8 mouse cellular contexts compared by ENCODE assay signal in the genomic region with DNA sequence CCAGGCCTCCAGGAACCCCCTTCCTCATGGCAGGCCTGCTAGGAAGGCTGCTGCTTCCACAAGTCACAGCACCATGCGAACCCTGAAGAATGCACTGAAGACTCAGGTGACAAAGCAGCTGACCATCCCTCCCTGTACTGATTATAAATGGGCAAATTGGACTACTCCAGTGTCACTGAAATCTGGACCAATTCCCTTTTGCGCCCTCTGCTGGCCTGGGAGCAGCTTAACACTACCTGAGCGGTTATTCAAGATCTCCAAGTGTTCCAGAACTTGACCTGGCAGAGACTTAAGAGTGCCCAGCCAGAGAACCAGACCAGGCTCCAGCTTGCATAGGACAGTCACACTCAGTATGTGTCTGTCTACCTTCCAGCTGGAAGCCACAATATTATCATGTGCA. TPM values are rescaled to one million over a fixed set of nuclear protein-coding genes. Genes with fewer than 3 reads are reported as not detected.
A peak's percentile ranks its signal among the peaks of the same experiment; 100 is the strongest.
DNase-seq lines count a peak whose midpoint lies in the region; TF ChIP-seq lines count a peak whose summit lies in the region.
"Had no signal": no experiment of that assay in that cellular context is flagged by ENCODE, and none has a peak within 500 bp of the region (broad histone marks: within the 10 kb centered on the region; RNA-seq: fewer than 3 reads in every experiment).

No protein-coding gene starts in this region.

- in situ Hi-C loops in CH12.LX (cut with MboI; ENCODE audit: low pct_ligation_motif_present, low pct_unique_long_range_greater_than_20kb, low sequenced_read_pairs): no loop called here

- TF ChIP-seq EP300 in CH12.LX (IDR thresholded peaks at IDR 0.05; ENCODE audit: low read length): no peak

- no peak overlapping the region for H3K27ac ChIP-seq in CH12.LX (ENCODE audit: insufficient read depth, low read depth)
- no peak overlapping the region for H3K27ac ChIP-seq in spleen, adult 2 months (ENCODE audit: insufficient read depth, low read length)
- H3K27ac ChIP-seq: limb, embryonic 12.5 days had no signal

- no peaks in the 10 kb centered on the region for H3K27me3 ChIP-seq in CH12.LX (replicated peaks)
- no peaks in the 10 kb centered on the region for H3K27me3 ChIP-seq in spleen, adult 2 months (ENCODE audit: control insufficient read depth, insufficient read depth, low read length)
- H3K27me3 ChIP-seq: limb, embryonic 12.5 days had no signal

- H3K9ac ChIP-seq in CH12.LX (ENCODE audit: insufficient read depth, low read depth): no peak overlapping the region
- H3K9ac ChIP-seq: limb, embryonic 12.5 days had no signal

- dilution Hi-C loops in CH12.LX (cut with MboI; ENCODE audit: extremely low pct_ligation_motif_present, extremely low pct_unique_long_range_greater_than_20kb, low sequenced_read_pairs): no loop called here

- 39% methylated on average over 3 of the region's 3 CpGs for WGBS in spleen, adult 2 months

- peak; percentile 60 for TF ChIP-seq RAD21 in CH12.LX (IDR thresholded peaks at IDR 0.05; ENCODE audit: low read depth, low read length)

- no peak for TF ChIP-seq POLR2A in CH12.LX (IDR thresholded peaks at IDR 0.05; ENCODE audit: low read depth, low read length)
- TF ChIP-seq POLR2A in spleen, adult 2 months (IDR thresholded peaks at IDR 0.05; ENCODE audit: low read depth, low read length): no peak

- H3K9me3 ChIP-seq in CH12.LX (replicated peaks; ENCODE audit: low read length): no peaks in the 10 kb centered on the region
- H3K9me3 ChIP-seq: limb, embryonic 12.5 days had no signal

- H3K4me2 ChIP-seq in CH12.LX (ENCODE audit: insufficient read depth, low read depth, poor library complexity, severe bottlenecking): no peak overlapping the region
- H3K4me2 ChIP-seq: limb, embryonic 12.5 days had no signal

- H3K79me2 ChIP-seq in CH12.LX (replicated peaks; ENCODE audit: control insufficient read depth, extremely low read depth, insufficient read depth, poor library complexity, severe bottlenecking): no peaks in the 10 kb centered on the region

- peaks cover 48 to 69% of the 10 kb centered on the region in 2 experiments for H3K36me3 ChIP-seq in CH12.LX (replicated peaks in 1 of 2; ENCODE audit: control insufficient read depth in 1 of 2, insufficient read depth in 1 of 2, low read length in 1 of 2)
- H3K36me3 ChIP-seq in spleen, adult 2 months (ENCODE audit: control insufficient read depth, insufficient read depth, low read length): peaks cover 28% of the 10 kb centered on the region

- peaks cover 0 to 8% of the 10 kb centered on the region in 2 experiments; a peak in 2 of 4 replicates for H3K4me1 ChIP-seq in CH12.LX (ENCODE audit: control insufficient read depth in 1 of 2, insufficient read depth in 2 of 2)
- no peaks in the 10 kb centered on the region for H3K4me1 ChIP-seq in spleen, adult 2 months (ENCODE audit: control insufficient read depth, insufficient read depth, insufficient read length)
- H3K4me1 ChIP-seq: limb, embryonic 12.5 days had no signal

- peak; percentile 79 for DNase-seq in CH12.LX (ENCODE audit: extremely low read depth)
- DNase-seq in R1 (ENCODE audit: low read depth, low spot score): peak; percentile 85
- peak; percentile 93 for DNase-seq in cerebellum, postnatal 14 days
- peak; percentile 33 to 70 for DNase-seq in gastrocnemius, postnatal 4 days (ENCODE audit: low spot score in 2 of 2)
- DNase-seq in layer of hippocampus, adult 8-10 months (ENCODE audit: low spot score in 2 of 2): peak; percentile 38 to 50
- peak; percentile 62 to 85 for DNase-seq in lung, postnatal 4 days
- DNase-seq in spleen, adult 2 months (ENCODE audit: low read depth in 1 of 2, low spot score in 2 of 2): peak; percentile 44 to 66

- TF ChIP-seq CTCF in CH12.LX (conservative IDR thresholded peaks at IDR 0.05 in 1 of 2, IDR thresholded peaks at IDR 0.05 in 1 of 2; ENCODE audit: low read depth in 2 of 2, low read length in 2 of 2): peak; percentile 69 to 83
- TF ChIP-seq CTCF in spleen, adult 2 months (IDR thresholded peaks at IDR 0.05; ENCODE audit: extremely low read depth, insufficient read depth, insufficient read length, insufficient replicate concordance): peak; percentile 53; the same call in 1 of the 2 replicates

- no peak overlapping the region for H3K4me3 ChIP-seq in CH12.LX (replicated peaks in 1 of 3; ENCODE audit: low read depth in 2 of 3, low read length in 2 of 3, poor library complexity in 1 of 3)
- H3K4me3 ChIP-seq in spleen, adult 2 months (ENCODE audit: extremely low read depth, insufficient read depth, insufficient read length): no peak overlapping the region
- H3K4me3 ChIP-seq: limb, embryonic 12.5 days had no signal

TF ChIP-seq in CH12.LX, 34 proteins besides CTCF, POLR2A, EP300 and RAD21:
- peak; percentile 86 for TF ChIP-seq SMC3 (IDR thresholded peaks at IDR 0.05; ENCODE audit: low read depth, low read length)
- TF ChIP-seq JUN (IDR thresholded peaks at IDR 0.05; ENCODE audit: insufficient read depth, low read depth, low read length): no peak

RNA-seq across cellular contexts. Expression of gene Clip1, which starts 14.8 kb away (rescaled TPM):
- total RNA-seq in CH12.LX (2012; rRNA removed) (26.7 and 28.1 TPM in 2 replicates), CH12.LX (2014; rRNA removed) (24.9 and 25.4 TPM in 2 replicates)
- 37.1 and 42.9 TPM in 2 replicates for polyA plus RNA-seq in CH12.LX (2012; ENCODE audit: insufficient read length, low read depth)
- total RNA-seq in gastrocnemius, postnatal 4 days (2021): 10 to 100 TPM; 79.5 to 94.5 TPM
- 100 to 1,000 TPM; 125 to 142 (median 126) TPM for total RNA-seq in layer of hippocampus, adult 8-10 months (2022)
- polyA plus RNA-seq in spleen, adult 2 months (2012; rRNA removed): 10.8 and 11.4 TPM in 2 replicates

RNA-seq across cellular contexts. Expression of gene Zcchc8, which starts 21.7 kb away (rescaled TPM):
- total RNA-seq in CH12.LX (2012; rRNA removed): 15.2 and 17.0 TPM in 2 replicates
- total RNA-seq in CH12.LX (2014; rRNA removed): 24.4 and 31.8 TPM in 2 replicates
- polyA plus RNA-seq in CH12.LX (2012; ENCODE audit: insufficient read length, low read depth): 60.7 and 77.2 TPM in 2 replicates
- 10 to 100 TPM; 42.8 to 50.7 TPM for total RNA-seq in gastrocnemius, postnatal 4 days (2021)
- total RNA-seq in layer of hippocampus, adult 8-10 months (2022): 10 to 100 TPM; 41.5 to 54.4 (median 50.4) TPM
- 18.8 and 24.4 TPM in 2 replicates for polyA plus RNA-seq in spleen, adult 2 months (2012; rRNA removed)

RNA-seq across cellular contexts. Expression of gene Rsrc2, which starts 50.0 kb away (rescaled TPM):
- total RNA-seq in CH12.LX (2012; rRNA removed): 55.8 and 68.5 TPM in 2 replicates
- 107 and 138 TPM in 2 replicates for total RNA-seq in CH12.LX (2014; rRNA removed)
- 128 and 154 TPM in 2 replicates for polyA plus RNA-seq in CH12.LX (2012; ENCODE audit: insufficient read length, low read depth)
- 10 to 100 TPM; 64.5 to 87.8 TPM for total RNA-seq in gastrocnemius, postnatal 4 days (2021)
- total RNA-seq in layer of hippocampus, adult 8-10 months (2022): 100 to 1,000 TPM in 3 of 4 experiments, 10 to 100 TPM in 1; 90.7 to 107 (median 103) TPM
- polyA plus RNA-seq in spleen, adult 2 months (2012; rRNA removed): 9.0 and 11.3 TPM in 2 replicates

RNA-seq across cellular contexts. Expression of gene Kntc1, which starts 50.3 kb away (rescaled TPM):
- total RNA-seq in CH12.LX (2012; rRNA removed) (36.3 and 37.4 TPM in 2 replicates), CH12.LX (2014; rRNA removed) (30.4 and 39.0 TPM in 2 replicates)
- 26.4 and 30.5 TPM in 2 replicates for polyA plus RNA-seq in CH12.LX (2012; ENCODE audit: insufficient read length, low read depth)
- total RNA-seq in gastrocnemius, postnatal 4 days (2021): 10 to 100 TPM; 14.3 to 15.1 TPM
- 1 to 10 TPM in 3 of 4 experiments, under 1 TPM in 1; 0.99 to 2.9 (median 2.0) TPM for total RNA-seq in layer of hippocampus, adult 8-10 months (2022)
- 1.5 and 2.1 TPM in 2 replicates for polyA plus RNA-seq in spleen, adult 2 months (2012; rRNA removed)
